Mouse (Mus musculus): ENCODE data around the gene Ifitm1.

GRCm38 (mm10) chr7:140981704-140982103 lies 14.7 kb downstream of the Ifitm1 start:
- TF ChIP-seq POLR2A (IDR thresholded peaks at IDR 0.05; ENCODE audit: borderline replicate concordance, control insufficient read depth, low read depth, low read length) (no peak), CTCF (IDR thresholded peaks at IDR 0.05; ENCODE audit: control insufficient read depth, insufficient read depth, low read length) (no peak)

Data from bone marrow, adult 2 months (tissue).